Mouse (Mus musculus): ENCODE results near the gene Mettl23.
"Not testable (repeated sequence)": the region's sequence is repeated elsewhere in the genome, so short reads cannot be mapped to it uniquely, and the experiment has no call there.

Gene Mettl23

DNA sequence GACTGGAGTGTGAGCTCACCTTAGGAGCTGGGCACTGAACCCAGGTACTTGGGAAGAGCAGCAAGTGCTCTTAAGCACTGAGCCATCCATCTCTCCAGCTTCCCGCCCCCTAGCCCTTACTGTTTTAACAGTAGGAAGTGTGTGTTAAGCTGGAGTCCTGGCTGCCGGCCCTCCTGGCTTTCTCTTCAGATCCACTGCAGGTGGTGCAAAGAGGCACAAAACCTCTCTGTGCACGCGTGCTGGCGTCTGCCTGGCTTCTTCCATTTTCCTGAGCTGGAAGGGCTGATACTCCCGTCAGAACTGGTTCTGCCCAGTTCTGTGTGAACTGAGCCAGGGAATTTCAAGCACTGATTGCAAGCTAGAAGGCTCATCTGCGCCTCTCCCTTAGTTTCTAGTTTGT lies 37.8 kb downstream of the Mettl23 start:
- DNase-seq (ENCODE audit: low spot score in 2 of 2): no peak

DNA sequence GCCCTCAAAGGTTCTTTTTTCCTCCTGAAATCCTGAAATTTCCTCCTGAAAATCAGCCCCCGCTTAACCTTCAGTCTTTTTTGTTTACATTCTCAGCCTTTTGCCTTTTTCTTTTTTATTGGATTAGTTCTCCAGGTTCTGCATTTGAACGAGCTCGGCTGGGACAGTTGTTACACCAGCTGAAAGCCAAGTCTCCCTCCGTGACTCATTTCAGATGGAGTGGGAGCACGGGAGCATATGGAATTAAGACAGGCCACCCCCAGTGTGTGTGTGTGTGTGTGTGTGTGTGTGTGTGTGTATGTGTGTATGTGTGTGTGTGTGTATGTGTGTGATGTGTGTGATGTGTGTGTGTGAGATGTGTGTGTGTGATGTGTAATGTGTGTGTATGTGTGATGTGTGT lies 38.4 kb downstream of the Mettl23 start:
- DNase-seq (ENCODE audit: low spot score in 2 of 2): no peak

DNA sequence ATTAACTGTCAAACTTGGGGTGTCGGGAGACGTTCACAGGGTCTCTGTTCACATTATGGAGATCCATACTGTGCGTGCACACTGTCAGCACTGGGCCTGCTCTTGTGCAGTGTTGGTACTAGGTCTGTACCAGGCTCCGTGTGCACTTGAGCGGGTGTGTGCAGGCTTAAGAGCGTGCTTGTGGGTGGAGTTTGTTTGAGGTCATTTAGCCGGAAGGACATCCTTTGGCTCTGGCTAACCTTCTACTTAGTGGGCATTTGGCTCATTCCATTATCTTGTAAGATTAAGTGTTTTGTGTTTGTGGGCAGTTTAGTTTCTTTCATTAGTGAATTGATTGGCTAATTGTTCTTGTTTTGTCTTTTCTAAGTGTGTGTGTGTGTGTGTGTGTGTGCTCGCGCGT lies 39.4 kb downstream of the Mettl23 start:
- no peak for DNase-seq (ENCODE audit: low spot score in 2 of 2)

DNA sequence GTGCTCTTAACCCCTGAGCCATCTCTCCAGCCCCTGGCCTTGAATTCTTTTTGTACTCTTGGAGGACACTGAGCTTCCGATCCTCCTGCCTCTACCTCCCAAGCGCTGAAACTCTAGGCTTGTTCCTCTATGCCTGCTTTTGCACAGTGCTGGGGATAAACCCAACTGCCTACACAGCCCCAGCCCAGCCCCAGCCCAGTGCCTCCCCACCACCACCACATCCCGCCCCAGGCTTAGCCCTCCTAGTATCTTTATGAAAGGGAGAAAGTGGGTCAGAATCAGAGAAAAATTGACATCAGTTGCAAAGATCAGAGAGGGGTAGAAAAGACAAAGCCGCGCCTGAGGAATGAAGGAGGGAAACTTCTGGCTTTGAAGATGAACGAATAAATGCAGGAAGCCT lies 41.0 kb downstream of the Mettl23 start:
- no peak for DNase-seq (ENCODE audit: low spot score in 2 of 2)

DNA sequence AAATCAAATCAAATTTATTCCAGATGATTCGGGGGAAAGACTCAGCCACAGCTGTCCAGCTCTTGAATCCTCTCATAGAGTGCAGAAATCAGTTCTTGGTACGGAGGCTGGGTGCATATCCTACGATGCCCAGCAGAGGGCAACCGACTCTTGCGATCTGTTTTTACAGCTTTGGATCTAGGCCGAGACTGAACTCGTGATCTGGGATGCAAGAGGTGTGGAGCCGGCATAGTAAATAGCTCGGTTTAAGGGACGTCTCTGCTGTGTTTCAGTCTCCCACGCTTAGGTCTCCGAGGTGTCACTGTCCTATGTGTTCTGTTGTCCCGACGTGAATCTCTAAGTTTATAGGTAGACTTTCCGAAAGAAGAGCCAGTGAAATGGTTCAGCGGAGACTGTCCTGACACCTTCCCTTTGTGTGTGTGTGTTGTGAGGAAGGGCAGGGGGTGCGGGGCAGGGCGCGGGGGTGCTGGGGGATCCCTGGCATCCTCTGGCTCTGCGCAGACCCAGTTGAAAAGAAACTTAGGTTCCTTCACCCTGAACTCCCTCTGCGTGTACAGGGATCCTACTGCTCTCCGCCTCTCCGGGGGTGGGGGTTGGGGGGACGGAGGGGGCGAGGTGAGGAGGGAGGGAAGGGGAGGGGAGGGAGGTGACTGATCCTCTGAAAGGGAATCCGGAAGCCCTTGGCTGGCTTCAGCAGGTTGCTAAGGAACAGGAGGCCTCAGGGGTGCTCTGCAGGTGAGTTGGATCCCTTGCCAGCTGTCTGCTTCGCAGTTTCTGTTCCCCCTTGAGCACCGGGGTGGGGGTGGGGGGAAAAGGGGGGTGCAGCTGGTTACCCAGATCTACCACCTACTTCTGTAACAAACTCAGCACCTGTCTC lies 42.4 kb downstream of the Mettl23 start:
- DNase-seq (ENCODE audit: low spot score in 2 of 2): peak; percentile 56 to 75

DNA sequence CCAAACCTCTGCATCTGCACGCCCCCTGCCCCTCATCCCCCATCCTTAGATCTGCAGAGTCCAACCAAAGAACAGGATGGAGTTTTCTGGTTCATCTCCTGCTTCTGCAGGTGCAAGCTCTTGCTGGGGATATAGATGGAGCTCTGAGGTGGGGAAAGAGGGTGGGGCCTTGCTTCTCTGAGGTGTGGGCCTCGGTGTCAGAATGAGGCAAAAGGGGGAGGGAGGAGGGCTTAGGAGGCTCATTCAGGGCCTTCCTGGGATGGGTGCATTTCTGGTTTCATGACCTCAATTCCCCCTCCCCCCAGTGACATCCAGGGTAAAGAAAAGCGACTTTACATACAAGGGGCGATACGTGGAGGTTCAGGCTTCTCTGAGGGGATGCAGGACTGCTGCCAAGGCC lies 44.1 kb downstream of the Mettl23 start:
- no peak for DNase-seq (ENCODE audit: low spot score in 2 of 2)

DNA sequence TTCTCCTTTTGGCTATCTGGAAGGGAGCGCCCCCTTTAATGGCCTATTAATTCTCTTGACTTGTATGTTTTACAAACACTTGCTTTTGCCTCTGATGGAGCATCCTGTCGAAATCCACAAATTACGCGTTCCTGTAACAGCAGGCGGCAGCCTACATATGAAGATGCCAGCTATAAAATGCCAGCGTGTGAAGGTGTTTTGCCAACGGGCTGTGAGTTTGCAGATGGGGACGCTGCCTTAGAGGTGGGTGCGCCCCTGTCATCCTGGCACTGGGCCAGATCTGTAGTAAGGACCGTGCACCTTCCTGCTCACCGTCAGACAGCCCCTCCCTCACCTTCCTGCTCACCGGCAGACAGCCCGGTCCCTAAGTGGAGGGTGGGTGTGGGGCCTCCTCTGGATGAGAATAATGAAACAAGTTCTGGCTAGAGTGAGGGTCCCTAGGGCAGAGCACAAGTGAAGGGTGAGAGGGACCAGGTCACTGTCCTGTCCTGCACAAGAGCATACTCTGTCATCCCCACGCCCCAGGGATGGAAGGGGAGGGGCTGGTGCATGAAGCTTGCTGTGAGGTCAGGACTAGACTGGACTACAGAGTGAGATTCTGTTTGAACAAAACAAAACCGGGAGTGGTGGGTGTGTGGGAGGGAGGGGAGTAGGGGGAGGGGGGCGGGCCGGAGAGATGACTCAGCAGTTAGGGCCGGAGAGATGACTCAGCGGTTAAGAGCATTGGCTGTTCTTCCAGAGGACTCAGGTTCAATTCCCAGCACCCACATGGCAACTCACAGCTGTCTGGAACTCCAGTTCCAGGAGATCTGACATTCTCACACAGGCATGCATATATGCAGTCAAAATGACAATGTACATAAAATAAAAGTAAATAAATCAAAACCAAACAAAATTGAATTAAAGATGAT lies 50.7 kb downstream of the Mettl23 start:
- no peak for DNase-seq (ENCODE audit: low spot score in 2 of 2)

DNA sequence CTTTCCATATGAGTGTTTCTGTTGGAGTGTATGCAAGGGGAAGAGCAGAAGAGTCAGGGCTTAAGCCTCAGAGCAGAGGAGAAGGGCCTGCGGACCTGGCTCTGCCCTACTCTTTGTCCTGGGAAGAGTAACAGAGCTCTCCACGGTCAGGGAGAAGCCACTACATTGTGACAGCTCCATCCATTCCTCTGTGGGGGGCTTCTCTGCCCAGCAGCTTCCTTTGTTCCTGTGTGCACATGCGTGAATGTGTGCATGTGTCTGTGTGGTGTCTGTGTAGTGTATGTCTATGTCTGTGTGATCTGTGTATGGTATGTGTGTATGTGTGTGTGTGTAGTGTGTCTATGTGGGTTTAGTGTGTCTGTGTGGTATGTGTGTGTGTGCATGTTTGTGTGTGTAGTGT lies 52.3 kb downstream of the Mettl23 start:
- DNase-seq (ENCODE audit: low spot score in 2 of 2): no peak

DNA sequence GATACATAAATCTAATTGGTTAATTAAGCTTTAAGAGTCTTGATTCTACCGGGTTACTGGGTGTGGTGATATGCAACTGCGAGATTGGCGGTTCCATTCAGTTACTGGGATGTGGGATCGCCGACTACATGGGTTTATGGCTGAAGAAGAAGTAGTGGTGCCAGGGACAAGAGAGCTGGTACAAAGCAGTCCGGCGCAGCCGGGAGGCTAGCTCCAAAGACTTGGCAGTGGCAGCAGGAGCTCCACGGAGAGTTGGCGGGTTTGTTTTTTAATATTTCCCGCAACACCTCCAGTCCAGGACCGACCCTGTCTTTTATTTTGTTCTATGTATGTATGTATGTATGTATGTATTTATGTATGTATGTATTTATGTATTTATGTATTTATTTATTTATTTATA lies 56.2 kb downstream of the Mettl23 start:
- no peak for DNase-seq (ENCODE audit: low spot score in 2 of 2)

DNA sequence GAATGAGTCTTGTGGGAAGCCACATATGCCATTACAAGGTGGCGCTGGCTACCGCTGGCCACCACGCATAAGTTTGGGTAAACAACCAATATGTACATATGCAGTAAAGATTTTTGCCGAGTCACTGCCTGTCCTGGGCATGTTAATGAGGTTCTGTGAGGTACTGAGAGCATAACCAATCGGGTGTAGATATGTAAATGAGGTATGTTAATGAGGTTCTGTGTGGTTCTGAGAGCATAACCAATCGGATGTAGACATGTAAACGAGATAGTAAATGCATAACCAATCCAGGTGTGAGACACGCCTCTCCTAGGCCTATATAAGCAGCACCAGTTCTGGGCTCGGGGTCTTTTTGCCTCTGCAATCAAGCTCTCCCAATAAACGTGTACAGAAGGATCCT lies 59.5 kb downstream of the Mettl23 start:
- DNase-seq (ENCODE audit: low spot score in 2 of 2): not testable (repeated sequence)

All from frontal cortex, postnatal 10 days (tissue).